Mouse (Mus musculus) spleen, adult 2 months (tissue): ENCODE measurements around the gene Zfp981. TPM values are rescaled to one million over a fixed set of nuclear protein-coding genes. Genes with fewer than 3 reads are reported as not detected.
"Not testable (repeated sequence)": the region's sequence is repeated elsewhere in the genome, so short reads cannot be mapped to it uniquely, and the experiment has no call there.

Source experiments
- DNase-seq, 2 experiments: peaks; one replicate each; pipeline versions ENCODE4 v3.0.0 to v3.0.0-alpha.2; 2012 to 2021; ENCODE audit warnings: low spot score in 2 of 2, low read depth in 1 of 2
- H3K27ac ChIP-seq: fragments of 200-500 bp; 2 replicates; pipeline ENCODE4 v1.5.1; 2012; ENCODE audit warnings: low read length, inconsistent platforms; ENCODE audit not compliant: insufficient read depth
- H3K27me3 ChIP-seq: fragments of 200-500 bp; 2 replicates; pipeline ENCODE4 v1.6.1; 2012; ENCODE audit warnings: mild to moderate bottlenecking, moderate library complexity, low read length, inconsistent platforms; ENCODE audit not compliant: control insufficient read depth, insufficient read depth
- H3K36me3 ChIP-seq: fragments of 200-500 bp; 2 replicates; pipeline ENCODE4 v1.6.1; 2012; ENCODE audit warnings: mild to moderate bottlenecking, low read length, inconsistent platforms; ENCODE audit not compliant: control insufficient read depth, insufficient read depth
- H3K4me1 ChIP-seq: fragments of 200-500 bp; 2 replicates; pipeline ENCODE4 v1.6.1; 2011; ENCODE audit warnings: inconsistent platforms; ENCODE audit not compliant: control insufficient read depth, insufficient read depth, insufficient read length
- H3K4me3 ChIP-seq: fragments of 200-500 bp; 2 replicates; pipeline ENCODE4 v1.5.1; 2011; ENCODE audit warnings: mild to moderate bottlenecking, inconsistent platforms; ENCODE audit not compliant: insufficient read depth, insufficient read length; ENCODE audit errors: extremely low read depth
- CTCF ChIP-seq: fragments of 200-500 bp; IDR thresholded peaks from 2 replicates; pipeline ENCODE4 v1.5.1; 2011; ENCODE audit warnings: mild to moderate bottlenecking, inconsistent platforms; ENCODE audit not compliant: insufficient read depth, insufficient read length, insufficient replicate concordance; ENCODE audit errors: extremely low read depth
- POLR2A ChIP-seq: fragments of 200-500 bp; IDR thresholded peaks from 2 replicates; pipeline ENCODE4 v1.6.1; 2011; ENCODE audit warnings: low read depth, low read length, inconsistent platforms
- WGBS: fragments of 180-500 bp; shearing (Covaris S2); methylation state at CpG from one replicate; pipeline ENCODE4 v1.1.7; 2018; 5-methylcytosine and 5-hydroxymethylcytosine counted together
- polyA plus RNA-seq: library from polyadenylated mRNA; depleted of rRNA; stranded (reverse); fragments of >200 nt; gene quantifications from 2 replicates; pipeline ENCODE4 v1.2.3, GENCODE M21; 2012; rRNA removed

Zfp981 gene
- polyA plus RNA-seq, 1 experiment = not detected

GRCm38 (mm10) chr4:146520723-146521122 lies 18.9 kb downstream of the Zfp981 start:
- Histone ChIP-seq H3K4me3 (no peak overlapping the region), H3K4me1 (no peaks in the 10 kb centered on the region), H3K36me3 (no peaks in the 10 kb centered on the region), H3K27me3 (no peaks in the 10 kb centered on the region), H3K27ac (no peak overlapping the region)
- TF ChIP-seq CTCF (no peak), POLR2A (no peak)
- WGBS = 86% methylated on average over 2 of the region's 2 CpGs
- no peak for DNase-seq

- 87% methylated on average over 4 of the region's 4 CpGs for WGBS
- TF ChIP-seq CTCF (no peak), POLR2A (no peak)
- Histone ChIP-seq H3K36me3 (no peaks in the 10 kb centered on the region), H3K27me3 (no peaks in the 10 kb centered on the region), H3K27ac (no peak overlapping the region), H3K4me1 (no peaks in the 10 kb centered on the region), H3K4me3 (no peak overlapping the region)
- no peak for DNase-seq
Observed at GRCm38 (mm10) chr4:146534574-146534973, 32.7 kb downstream of the Zfp981 start.

GRCm38 (mm10) chr4:146535883-146536282 lies 34.1 kb downstream of the Zfp981 start:
- H3K27me3 ChIP-seq = no peaks in the 10 kb centered on the region
- no peak overlapping the region for H3K27ac ChIP-seq
- TF ChIP-seq CTCF (no peak), POLR2A (no peak)
- no peaks in the 10 kb centered on the region for H3K4me1 ChIP-seq
- no peak for DNase-seq
- no peak overlapping the region for H3K4me3 ChIP-seq
- H3K36me3 ChIP-seq = no peaks in the 10 kb centered on the region

- WGBS = 11% methylated on average over 15 of the region's 111 CpGs
- not testable (repeated sequence) for H3K27ac ChIP-seq, H3K4me1 ChIP-seq, H3K27me3 ChIP-seq, DNase-seq, H3K36me3 ChIP-seq, H3K4me3 ChIP-seq
Observed at GRCm38 (mm10) chr4:146579905-146580873, 78.4 kb downstream of the Zfp981 start.

Other genes starting within 250 kb of the Zfp981 start
- 0.30 and 0.33 TPM in 2 replicates for gene Zfp992, start 53.0 kb upstream of the Zfp981 start, polyA plus RNA-seq
- gene Zfp993, start 108.9 kb downstream of the Zfp981 start, polyA plus RNA-seq = 0.28 and 0.69 TPM in 2 replicates